Mouse (Mus musculus) large intestine, adult 2 months (tissue): ENCODE measurements around the gene Gsn. TPM values are rescaled to one million over a fixed set of nuclear protein-coding genes. Genes with fewer than 3 reads are reported as not detected.

Source experiments
- polyA plus RNA-seq: library from polyadenylated mRNA; depleted of rRNA; stranded (reverse); fragments of >200 nt; gene quantifications from 2 replicates; pipeline ENCODE4 v1.2.3, GENCODE M21; 2012; rRNA removed

Gene Gsn
- polyA plus RNA-seq, 1 experiment, result 304 TPM

Other genes with a start within 250 kb of the Gsn start
- gene Hc, start 194.9 kb upstream of the Gsn start, polyA plus RNA-seq, result 0.01 TPM in 2 replicates
- 0.22 and 0.26 TPM in 2 replicates for gene AI182371, start 154.8 kb upstream of the Gsn start, polyA plus RNA-seq
- gene Cntrl, start 146.9 kb upstream of the Gsn start, polyA plus RNA-seq, result 11.1 and 12.3 TPM in 2 replicates
- gene Rab14, start 55.3 kb upstream of the Gsn start, polyA plus RNA-seq, result 41.9 and 70.1 TPM in 2 replicates
- gene Stom, start 80.6 kb downstream of the Gsn start, polyA plus RNA-seq, result 104 and 161 TPM in 2 replicates
- gene 4930568D16Rik, start 111.3 kb downstream of the Gsn start, polyA plus RNA-seq, result not detected in 2 replicates
- not detected in 2 replicates for gene 4930402F06Rik, start 140.8 kb downstream of the Gsn start, polyA plus RNA-seq
- gene Ggta1, start 206.9 kb downstream of the Gsn start, polyA plus RNA-seq, result 3.9 and 9.0 TPM in 2 replicates